Mouse (Mus musculus) forebrain, embryonic 11.5 days (tissue): ENCODE measurements at regions not wholly inside any gene's neighbourhood (a gene's known extent, or its start where the extent isn't known, plus 50 kb on each side); places are given as distances from the start of the nearest gene placed in this dataset.

ENCODE experiments used
- ATAC-seq: fragments of 200-750 bp; cut with Nextera tagmentation; replicated peaks from 2 replicates; pipeline ENCODE4 v1.8.0; 2017; ENCODE audit warnings: moderate TSS enrichment; ENCODE audit not compliant: low FRiP score
- DNase-seq: peaks from one replicate; pipeline ENCODE4 v3.0.0-alpha.2; 2017; ENCODE audit warnings: low spot score
- H3K27ac ChIP-seq: fragments of 300-500 bp; sonication (generic); 2 replicates; pipeline ENCODE4 v1.5.1; 2014; ENCODE audit warnings: low read depth, low read length
- H3K27me3 ChIP-seq: fragments of 300-500 bp; sonication (generic); 2 replicates; pipeline ENCODE4 v1.6.1; 2014; ENCODE audit warnings: mild to moderate bottlenecking, low read length, mixed read lengths; ENCODE audit not compliant: control insufficient read depth, insufficient read depth
- H3K36me3 ChIP-seq: fragments of 300-500 bp; sonication (generic); 2 replicates; pipeline ENCODE4 v1.6.1; 2014; ENCODE audit warnings: mild to moderate bottlenecking, low read length, moderate library complexity, mixed read lengths; ENCODE audit not compliant: control insufficient read depth, insufficient read depth
- H3K4me1 ChIP-seq: fragments of 300-500 bp; sonication (generic); replicated peaks from 2 replicates; pipeline ENCODE4 v1.6.1; 2014; ENCODE audit warnings: low read length, mixed read lengths; ENCODE audit not compliant: control insufficient read depth, insufficient read depth
- H3K4me2 ChIP-seq: fragments of 300-500 bp; sonication (generic); 2 replicates; pipeline ENCODE4 v1.6.1; 2014; ENCODE audit warnings: low read depth, mild to moderate bottlenecking, low read length, moderate library complexity, mixed read lengths; ENCODE audit not compliant: severe bottlenecking
- H3K4me3 ChIP-seq: fragments of 300-500 bp; sonication (generic); 2 replicates; pipeline ENCODE4 v1.5.1; 2014; ENCODE audit warnings: low read depth, low read length
- H3K9ac ChIP-seq: fragments of 300-500 bp; sonication (generic); 2 replicates; pipeline ENCODE4 v1.6.1; 2014; ENCODE audit warnings: low read length
- H3K9me3 ChIP-seq: fragments of 300-500 bp; sonication (generic); 2 replicates; pipeline ENCODE4 v1.6.1; 2016; ENCODE audit warnings: low read length, mixed read lengths; ENCODE audit not compliant: control insufficient read depth
- WGBS: fragments of 180-500 bp; shearing (Covaris S2); extraction: QIAGEN DNeasy Blood & Tissue Kit; methylation state at CpG from one replicate; pipeline ENCODE4 v1.1.7; 2014; 5-methylcytosine and 5-hydroxymethylcytosine counted together

GRCm38 (mm10) chr9:41334462-41335241, 173.2 kb upstream of the Ubash3b start:
- Histone ChIP-seq H3K36me3 (no peaks in the 10 kb centered on the region), H3K27me3 (no peaks in the 10 kb centered on the region), H3K27ac (peak overlapping the region; percentile 68), H3K4me2 (no peak overlapping the region), H3K4me1 (peaks cover 14% of the 10 kb centered on the region), H3K9me3 (no peaks in the 10 kb centered on the region), H3K9ac (peak overlapping the region; percentile 3; the same call in 1 of the 2 replicates), H3K4me3 (no peak overlapping the region)
- 17% methylated on average over 10 of the region's 10 CpGs for WGBS
- DNase-seq (peak; percentile 71), ATAC-seq (peak; percentile 49; the same call in 1 of the 2 replicates)

GRCm38 (mm10) chr9:41333526-41333925, 172.0 kb upstream of the Ubash3b start:
- H3K9ac ChIP-seq, result no peak overlapping the region
- no peak for ATAC-seq
- no peak overlapping the region for H3K4me2 ChIP-seq
- H3K36me3 ChIP-seq, result no peaks in the 10 kb centered on the region
- no peak overlapping the region for H3K27ac ChIP-seq
- WGBS, result 91% methylated on average over 1 of the region's 1 CpGs
- no peaks in the 10 kb centered on the region for H3K9me3 ChIP-seq
- no peaks in the 10 kb centered on the region for H3K27me3 ChIP-seq
- H3K4me3 ChIP-seq, result no peak overlapping the region
- no peak for DNase-seq
- H3K4me1 ChIP-seq, result peaks cover 15% of the 10 kb centered on the region

DNA sequence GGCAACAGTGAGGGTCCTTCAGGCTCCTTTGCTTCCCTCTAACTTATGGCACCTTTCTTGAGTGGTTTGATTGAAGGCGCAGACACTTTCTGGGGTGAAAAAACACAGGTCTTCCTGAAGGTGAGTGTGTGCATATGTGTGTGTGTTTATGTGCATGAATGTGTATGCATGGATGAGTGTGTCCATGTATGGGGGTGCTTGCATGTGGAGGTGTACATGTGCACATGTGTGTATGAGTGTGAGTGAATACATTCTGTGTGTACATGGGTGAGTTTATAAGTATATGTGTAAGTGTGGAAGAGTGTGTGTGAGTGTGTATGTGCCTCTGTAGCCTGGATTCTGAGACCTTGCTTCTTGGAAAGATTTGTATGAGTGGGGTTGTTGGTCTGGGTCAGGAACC, 167.5 kb upstream of the Ubash3b start:
- Histone ChIP-seq H3K9ac (no peak overlapping the region), H3K27ac (no peak overlapping the region), H3K27me3 (no peaks in the 10 kb centered on the region), H3K4me2 (peak overlapping the region; percentile 32; the same call in 1 of the 2 replicates), H3K4me1 (peaks cover 11% of the 10 kb centered on the region), H3K9me3 (no peaks in the 10 kb centered on the region), H3K4me3 (peak overlapping the region; percentile 6; the same call in 1 of the 2 replicates), H3K36me3 (no peaks in the 10 kb centered on the region)
- no peak for ATAC-seq
- WGBS, result 98% methylated on average over 1 of the region's 1 CpGs
- no peak for DNase-seq

DNA sequence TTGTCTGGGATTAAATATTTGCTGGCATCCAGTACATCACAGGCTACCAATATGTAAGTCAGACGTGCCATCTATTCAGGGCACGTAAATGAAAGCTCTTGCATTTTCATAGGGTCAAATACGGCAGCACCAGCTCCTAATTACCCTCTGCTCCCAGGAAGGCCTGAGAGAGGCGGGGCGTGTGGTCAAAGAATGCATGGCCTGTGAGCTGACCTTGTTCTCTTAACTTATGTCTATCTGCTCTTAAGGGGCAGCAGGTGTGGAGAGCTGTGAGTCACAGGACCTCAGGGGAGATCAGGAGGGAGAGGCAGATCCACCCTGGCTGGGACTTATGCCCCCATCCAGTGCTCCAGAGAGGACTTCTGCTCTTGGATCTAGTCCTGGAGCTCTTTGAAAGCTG, 167.0 kb upstream of the Ubash3b start:
- no peak for ATAC-seq
- H3K9me3 ChIP-seq, result no peaks in the 10 kb centered on the region; the same call in 1 of the 2 replicates
- H3K4me3 ChIP-seq, result peak overlapping the region; percentile 6; the same call in 1 of the 2 replicates
- 10% methylated on average over 5 of the region's 5 CpGs for WGBS
- peak overlapping the region; percentile 25; the same call in 1 of the 2 replicates for H3K27ac ChIP-seq
- peak overlapping the region; percentile 25; the same call in 1 of the 2 replicates for H3K9ac ChIP-seq
- DNase-seq, result no peak
- H3K27me3 ChIP-seq, result no peaks in the 10 kb centered on the region
- H3K4me1 ChIP-seq, result peaks cover 11% of the 10 kb centered on the region
- peak overlapping the region; percentile 32; the same call in 1 of the 2 replicates for H3K4me2 ChIP-seq
- no peaks in the 10 kb centered on the region for H3K36me3 ChIP-seq

- DNase-seq (no peak), ATAC-seq (no peak)
- Histone ChIP-seq H3K4me3 (no peak overlapping the region), H3K9ac (no peak overlapping the region), H3K4me1 (peaks cover 11% of the 10 kb centered on the region), H3K36me3 (no peaks in the 10 kb centered on the region), H3K9me3 (no peaks in the 10 kb centered on the region; the same call in 1 of the 2 replicates), H3K27me3 (no peaks in the 10 kb centered on the region), H3K4me2 (peak overlapping the region; percentile 12; the same call in 1 of the 2 replicates), H3K27ac (peak overlapping the region; percentile 62; the same call in 1 of the 2 replicates)
- WGBS, result 2% methylated on average over 1 of the region's 1 CpGs
These were observed 166.6 kb upstream of the Ubash3b start for GRCm38 (mm10) chr9:41328056-41328455.

DNA sequence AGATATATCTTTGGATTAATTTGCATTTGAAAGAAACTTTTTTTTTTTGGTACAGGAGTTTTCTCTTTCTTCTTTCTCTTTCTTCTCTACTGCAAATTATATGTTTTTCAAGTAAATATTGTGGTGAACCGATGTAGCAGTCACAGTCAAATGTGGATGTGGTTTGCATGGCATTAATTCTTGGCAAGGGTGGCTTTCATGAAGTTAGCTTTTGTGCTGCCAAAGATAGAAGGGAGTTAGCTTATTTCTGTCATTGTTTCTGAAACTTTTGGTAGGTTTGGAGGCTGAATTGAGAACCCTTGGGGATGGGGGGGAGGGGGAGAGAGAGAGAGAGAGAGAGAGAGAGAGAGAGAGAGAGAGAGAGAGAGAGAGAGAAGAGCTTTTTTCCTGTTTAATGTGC, 166.1 kb upstream of the Ubash3b start:
- WGBS, result 36% methylated on average over 1 of the region's 1 CpGs
- Histone ChIP-seq H3K4me2 (peak overlapping the region; percentile 12; the same call in 1 of the 2 replicates), H3K9ac (no peak overlapping the region), H3K36me3 (no peaks in the 10 kb centered on the region), H3K4me1 (peaks cover 11% of the 10 kb centered on the region), H3K4me3 (no peak overlapping the region), H3K9me3 (no peaks in the 10 kb centered on the region; the same call in 1 of the 2 replicates), H3K27ac (peak overlapping the region; percentile 62; the same call in 1 of the 2 replicates), H3K27me3 (no peaks in the 10 kb centered on the region)
- DNase-seq (no peak), ATAC-seq (no peak)

DNA sequence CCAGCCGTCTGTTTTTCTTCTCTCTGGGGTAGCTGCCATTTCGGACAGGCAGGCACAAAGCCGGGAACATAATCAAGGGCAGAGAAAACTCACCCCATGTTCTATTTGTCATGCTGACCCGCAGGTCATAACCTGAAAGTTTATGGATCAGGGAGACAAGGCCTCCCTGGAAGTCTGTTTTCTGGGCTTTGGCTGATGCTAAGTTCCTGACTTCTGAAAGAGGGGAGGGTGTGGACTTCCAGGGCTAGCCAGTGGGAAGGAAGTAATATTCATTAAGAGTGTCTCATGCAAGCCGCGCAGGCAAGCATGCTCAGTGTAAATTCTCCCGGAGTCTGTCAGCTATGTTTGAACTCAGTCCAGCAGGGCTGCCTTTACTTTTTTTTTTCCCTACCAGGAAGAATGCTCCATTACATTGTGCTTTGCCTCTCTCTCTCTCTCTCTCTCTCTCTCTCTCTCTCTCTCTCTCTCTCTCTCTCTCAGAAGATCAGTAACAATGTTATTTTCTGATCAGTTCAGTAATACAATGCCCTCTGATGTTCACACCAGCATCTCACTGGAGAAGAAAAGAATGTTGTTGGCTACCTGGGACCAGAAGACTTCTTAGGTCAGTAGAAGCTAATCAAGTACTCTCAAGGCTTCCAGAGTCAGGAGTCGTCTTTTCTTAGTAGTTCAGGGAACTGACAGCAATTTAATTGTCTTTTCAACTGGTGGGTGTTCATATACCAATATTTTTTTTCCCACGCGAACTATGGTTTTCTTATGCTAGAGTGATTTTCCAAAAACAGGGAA, 165.5 kb upstream of the Ubash3b start:
- Histone ChIP-seq H3K36me3 (no peaks in the 10 kb centered on the region), H3K27me3 (no peaks in the 10 kb centered on the region), H3K4me3 (no peak overlapping the region; the same call in 1 of the 2 replicates), H3K4me1 (peaks cover 11% of the 10 kb centered on the region), H3K27ac (peak overlapping the region; percentile 62), H3K9me3 (no peaks in the 10 kb centered on the region; the same call in 1 of the 2 replicates), H3K9ac (no peak overlapping the region), H3K4me2 (peak overlapping the region; percentile 16; the same call in 1 of the 2 replicates)
- 12% methylated on average over 10 of the region's 10 CpGs for WGBS
- peak; percentile 63; the same call in 1 of the 2 replicates for ATAC-seq
- peak; percentile 59 for DNase-seq

DNA sequence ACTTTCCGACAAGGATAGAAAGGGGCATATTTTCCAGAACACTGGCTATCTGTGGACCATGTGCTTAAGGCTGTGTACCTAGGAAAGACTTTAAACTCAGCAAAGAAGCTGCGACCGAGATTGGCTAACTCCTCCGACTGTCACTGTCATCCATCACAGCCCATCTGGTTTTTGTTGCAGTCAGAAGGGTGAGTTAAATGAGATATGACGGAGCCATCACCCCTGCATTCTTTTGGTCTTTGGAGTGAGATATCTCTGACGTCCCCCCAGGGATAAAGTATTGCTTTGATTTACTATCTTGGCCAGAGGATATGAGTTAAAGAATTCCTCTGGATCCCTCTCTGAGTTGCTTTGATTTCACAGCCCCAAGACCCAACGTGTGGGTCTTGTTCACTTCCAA, 160.0 kb upstream of the Ubash3b start:
- no peak overlapping the region for H3K4me2 ChIP-seq
- H3K27ac ChIP-seq, result no peak overlapping the region
- WGBS, result 83% methylated on average over 7 of the region's 7 CpGs
- H3K36me3 ChIP-seq, result no peaks in the 10 kb centered on the region
- H3K27me3 ChIP-seq, result no peaks in the 10 kb centered on the region
- H3K4me3 ChIP-seq, result no peak overlapping the region
- no peaks in the 10 kb centered on the region; the same call in 1 of the 2 replicates for H3K9me3 ChIP-seq
- peaks cover 3% of the 10 kb centered on the region for H3K4me1 ChIP-seq
- ATAC-seq (no peak), DNase-seq (no peak)
- no peak overlapping the region for H3K9ac ChIP-seq
